Mouse (Mus musculus) C2C12 (cell line): ENCODE measurements around the gene Artn.

ENCODE experiments used
- CTCF ChIP-seq: IDR thresholded peaks from one replicate; pipeline ENCODE4 v1.5.1; 2011; ENCODE audit not compliant: control insufficient read depth, insufficient read depth, insufficient read length
- MAX ChIP-seq: IDR thresholded peaks from one replicate; pipeline ENCODE4 v1.6.1; 2011; ENCODE audit warnings: mild to moderate bottlenecking, control low read depth
- MYOG ChIP-seq: IDR thresholded peaks from one replicate; pipeline ENCODE4 v1.6.1; 2011; ENCODE audit not compliant: control insufficient read depth, insufficient read length; ENCODE audit errors: extremely low read depth
- USF1 ChIP-seq: IDR thresholded peaks from one replicate; pipeline ENCODE4 v1.6.1; 2011; ENCODE audit warnings: low read depth, mild to moderate bottlenecking, control low read depth, moderate library complexity

DNA sequence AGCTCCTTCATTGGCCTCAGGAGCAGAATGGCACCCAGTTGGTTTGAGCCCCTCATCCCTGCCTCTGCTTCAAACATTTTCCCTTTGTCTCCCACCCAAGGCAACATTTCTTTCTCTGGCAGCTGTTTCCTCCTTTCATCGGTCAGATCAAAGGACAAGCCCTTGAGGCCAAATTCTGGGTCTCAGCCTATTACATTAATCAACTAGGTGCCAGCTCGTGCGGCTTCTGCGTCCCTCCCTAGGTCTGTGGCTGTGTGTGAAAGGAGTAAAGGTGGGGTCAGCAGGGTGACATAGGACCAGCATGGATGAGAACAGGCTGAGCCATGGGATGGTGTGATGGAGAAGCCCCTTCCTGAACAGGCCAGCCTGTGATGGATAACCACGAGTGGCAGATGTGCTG lies 13.8 kb upstream of the Artn start:
- TF ChIP-seq CTCF: no peak
- no peak for TF ChIP-seq MYOG
- no peak for TF ChIP-seq MAX
- TF ChIP-seq USF1: no peak
